ENCODE assay signal across 8 mouse cellular contexts in the genomic region with DNA sequence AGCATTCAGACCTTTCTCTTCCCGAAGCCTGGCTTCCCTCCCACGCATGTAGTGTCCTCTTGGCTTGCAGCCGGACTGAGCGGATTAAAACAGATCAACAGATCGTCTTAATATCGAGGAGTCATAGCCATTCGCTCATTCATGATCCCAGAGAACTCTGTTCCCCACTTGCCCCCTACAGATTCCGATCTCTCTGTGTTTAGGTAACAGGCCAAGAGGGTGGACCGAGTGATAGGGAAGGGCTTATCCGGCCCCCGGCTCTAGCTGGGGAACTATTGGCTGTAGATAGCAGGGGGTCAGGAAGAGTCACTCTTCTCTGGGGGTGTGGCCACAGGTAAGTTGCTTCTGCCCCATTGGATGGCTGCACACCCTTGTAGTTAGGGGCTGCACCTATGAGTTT.
DNase-seq lines count a peak whose midpoint lies in the region; ATAC-seq and TF ChIP-seq lines count a peak whose summit lies in the region.

No protein-coding gene starts in this region.

- peak overlapping the region; percentile 72 for H3K27ac ChIP-seq in ES-Bruce4 (ENCODE audit: insufficient read depth, low read length)
- H3K27ac ChIP-seq in brown adipose tissue, adult 24 weeks (replicated peaks; ENCODE audit: low read depth, low read length): no peak overlapping the region
- peak overlapping the region; percentile 95; the same call in 1 of the 2 replicates for H3K27ac ChIP-seq in lung, embryonic 15.5 days
- peak overlapping the region; percentile 71; the same call in 1 of the 2 replicates for H3K27ac ChIP-seq in stomach, embryonic 15.5 days

- peaks cover 3% of the 10 kb centered on the region for H3K4me1 ChIP-seq in ES-Bruce4 (ENCODE audit: control insufficient read depth, insufficient read depth, low read length)
- no peaks in the 10 kb centered on the region for H3K4me1 ChIP-seq in brown adipose tissue, adult 24 weeks (ENCODE audit: control insufficient read depth, insufficient read depth, insufficient read length, low read length)
- H3K4me1 ChIP-seq in lung, embryonic 15.5 days: peaks cover 43% of the 10 kb centered on the region
- peaks cover 9% of the 10 kb centered on the region for H3K4me1 ChIP-seq in stomach, embryonic 15.5 days

- no peaks in the 10 kb centered on the region for H3K9me3 ChIP-seq in ES-Bruce4 (replicated peaks; ENCODE audit: control insufficient read depth, insufficient read depth, low read length, poor library complexity, severe bottlenecking)
- H3K9me3 ChIP-seq in lung, embryonic 15.5 days: no peaks in the 10 kb centered on the region
- H3K9me3 ChIP-seq in stomach, embryonic 15.5 days: no peaks in the 10 kb centered on the region

- peak; percentile 47; the same call in 1 of the 2 replicates for ATAC-seq in lung, embryonic 15.5 days (ENCODE audit: borderline replicate concordance, extremely low read depth, low FRiP score, low TSS enrichment)
- peak; percentile 82 for ATAC-seq in stomach, embryonic 15.5 days (ENCODE audit: insufficient read depth, low FRiP score, low read depth)
- no peak for ATAC-seq in monocyte, adult 5-6 weeks (replicated peaks; ENCODE audit: insufficient number of reproducible peaks, low FRiP score, low TSS enrichment, poor library complexity, severe bottlenecking)

- H3K27me3 ChIP-seq in ES-Bruce4 (ENCODE audit: control insufficient read depth, insufficient read depth, low read length, poor library complexity, severe bottlenecking): no peaks in the 10 kb centered on the region
- H3K27me3 ChIP-seq in lung, embryonic 15.5 days: no peaks in the 10 kb centered on the region
- H3K27me3 ChIP-seq in stomach, embryonic 15.5 days (replicated peaks): no peaks in the 10 kb centered on the region

- peak overlapping the region; percentile 94 for H3K4me3 ChIP-seq in ES-Bruce4 (ENCODE audit: low read depth, low read length)
- peak overlapping the region; percentile 35 for H3K4me3 ChIP-seq in brown adipose tissue, adult 24 weeks (ENCODE audit: insufficient read depth, low read depth, low read length)
- H3K4me3 ChIP-seq in lung, embryonic 15.5 days: peak overlapping the region; percentile 34
- H3K4me3 ChIP-seq in stomach, embryonic 15.5 days (replicated peaks): peak overlapping the region; percentile 38; the same call in 1 of the 2 replicates

- H3K4me2 ChIP-seq in lung, embryonic 15.5 days: peak overlapping the region; percentile 69
- H3K4me2 ChIP-seq in stomach, embryonic 15.5 days: peak overlapping the region; percentile 64

- peak; percentile 98 for DNase-seq in heart, adult 11 months
- DNase-seq in kidney, adult 11 months: peak; percentile 75
- DNase-seq in left cerebral cortex, adult 11 months (ENCODE audit: low spot score): no peak

- 5% methylated on average over 11 of the region's 11 CpGs for WGBS in lung, embryonic 15.5 days
- 6% methylated on average over 11 of the region's 11 CpGs for WGBS in stomach, embryonic 15.5 days

- H3K36me3 ChIP-seq in ES-Bruce4 (ENCODE audit: control insufficient read depth, insufficient read depth, low read length, poor library complexity, severe bottlenecking): no peaks in the 10 kb centered on the region
- H3K36me3 ChIP-seq in lung, embryonic 15.5 days: no peaks in the 10 kb centered on the region
- H3K36me3 ChIP-seq in stomach, embryonic 15.5 days: no peaks in the 10 kb centered on the region

- TF ChIP-seq EP300 in ES-Bruce4 (IDR thresholded peaks at IDR 0.05; ENCODE audit: insufficient read depth, low read depth, low read length): no peak

- no peak for TF ChIP-seq CTCF in ES-Bruce4 (IDR thresholded peaks at IDR 0.05; ENCODE audit: low read depth, low read length)

- TF ChIP-seq POLR2A in ES-Bruce4 (IDR thresholded peaks at IDR 0.05; ENCODE audit: insufficient read depth, low read length): peak; percentile 25

- H3K9ac ChIP-seq in ES-Bruce4 (ENCODE audit: low read depth, poor library complexity, severe bottlenecking): peak overlapping the region; percentile 59; the same call in 1 of the 2 replicates
- no peak overlapping the region for H3K9ac ChIP-seq in lung, embryonic 15.5 days
- H3K9ac ChIP-seq in stomach, embryonic 15.5 days: no peak overlapping the region

Comparison
In these comparisons a context has a peak if more than half of its experiments do, and no peak if none do; other contexts are left out.
1. H3K4me3 ChIP-seq: peak in every context shown above with its lines; median percentile 94 in ES-Bruce4; 38 in stomach, embryonic 15.5 days; 35 in brown adipose tissue, adult 24 weeks; 34 in lung, embryonic 15.5 days.